Mouse (Mus musculus): ENCODE measurements at regions not wholly inside any gene's neighbourhood (a gene's known extent, or its start where the extent isn't known, plus 50 kb on each side); places are given as distances from the start of the nearest gene placed in this dataset.

DNA sequence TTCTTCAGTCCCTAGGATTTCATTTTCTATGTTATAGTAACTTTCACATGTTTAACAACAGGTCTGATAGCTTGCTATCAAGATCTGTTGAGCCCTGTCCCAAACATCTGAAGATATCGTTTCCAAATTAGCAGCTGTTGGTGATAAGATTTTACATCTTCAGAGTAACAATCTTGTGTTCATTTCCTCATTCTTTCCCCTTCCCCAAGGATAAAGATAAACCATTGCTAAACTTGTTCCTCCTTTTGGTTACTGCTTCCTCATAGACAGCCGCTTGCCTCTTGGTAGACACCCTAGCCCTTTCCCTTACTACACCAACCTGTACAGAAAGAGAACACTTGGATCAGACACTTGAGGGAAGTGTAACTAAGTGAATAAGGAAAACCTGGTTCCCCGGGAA, 58.6 kb downstream of the Kcnrg start:
- DNase-seq (ENCODE audit: low read depth, low spot score) = no peak

DNA sequence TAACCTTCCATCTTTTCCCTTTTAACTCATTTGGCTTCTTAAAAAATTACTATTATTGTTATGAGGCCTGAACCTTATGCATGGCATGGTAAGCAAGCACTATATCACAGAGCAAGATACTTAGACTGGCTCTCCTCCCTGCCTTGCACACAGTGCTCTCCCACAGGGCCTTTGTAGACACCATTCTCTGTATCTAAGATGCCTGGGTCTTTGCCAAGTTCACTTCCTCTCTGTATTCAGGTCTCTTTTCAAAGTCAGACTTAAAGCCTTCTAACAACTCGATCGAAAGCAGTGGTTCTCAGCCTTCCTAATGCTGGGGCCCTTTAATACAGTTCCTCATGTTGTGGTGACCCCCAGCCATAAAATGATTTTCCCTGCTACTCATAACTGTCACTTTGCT, 65.9 kb downstream of the Kcnrg start:
- no peak for DNase-seq (ENCODE audit: low read depth, low spot score)

DNA sequence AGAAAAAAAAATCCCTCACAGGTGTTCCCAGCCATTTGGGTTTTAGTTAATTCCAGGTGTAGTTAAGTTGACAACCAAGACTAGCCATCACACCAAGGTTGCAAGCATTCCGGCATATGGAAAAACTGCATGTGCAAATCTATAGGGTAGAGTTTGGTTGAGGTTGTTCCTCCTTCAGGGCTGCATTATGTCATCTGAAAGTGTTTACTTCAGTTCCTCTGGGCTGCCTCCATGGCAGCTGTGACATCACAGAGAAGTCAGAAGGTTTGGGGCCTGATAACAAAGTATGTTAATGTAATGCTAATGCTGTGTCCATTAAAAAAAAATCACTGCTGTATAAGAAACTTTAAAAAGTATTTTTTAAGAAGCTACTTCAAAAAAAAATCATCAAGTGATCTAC, 70.8 kb downstream of the Kcnrg start:
- DNase-seq (ENCODE audit: low read depth, low spot score) = no peak

DNA sequence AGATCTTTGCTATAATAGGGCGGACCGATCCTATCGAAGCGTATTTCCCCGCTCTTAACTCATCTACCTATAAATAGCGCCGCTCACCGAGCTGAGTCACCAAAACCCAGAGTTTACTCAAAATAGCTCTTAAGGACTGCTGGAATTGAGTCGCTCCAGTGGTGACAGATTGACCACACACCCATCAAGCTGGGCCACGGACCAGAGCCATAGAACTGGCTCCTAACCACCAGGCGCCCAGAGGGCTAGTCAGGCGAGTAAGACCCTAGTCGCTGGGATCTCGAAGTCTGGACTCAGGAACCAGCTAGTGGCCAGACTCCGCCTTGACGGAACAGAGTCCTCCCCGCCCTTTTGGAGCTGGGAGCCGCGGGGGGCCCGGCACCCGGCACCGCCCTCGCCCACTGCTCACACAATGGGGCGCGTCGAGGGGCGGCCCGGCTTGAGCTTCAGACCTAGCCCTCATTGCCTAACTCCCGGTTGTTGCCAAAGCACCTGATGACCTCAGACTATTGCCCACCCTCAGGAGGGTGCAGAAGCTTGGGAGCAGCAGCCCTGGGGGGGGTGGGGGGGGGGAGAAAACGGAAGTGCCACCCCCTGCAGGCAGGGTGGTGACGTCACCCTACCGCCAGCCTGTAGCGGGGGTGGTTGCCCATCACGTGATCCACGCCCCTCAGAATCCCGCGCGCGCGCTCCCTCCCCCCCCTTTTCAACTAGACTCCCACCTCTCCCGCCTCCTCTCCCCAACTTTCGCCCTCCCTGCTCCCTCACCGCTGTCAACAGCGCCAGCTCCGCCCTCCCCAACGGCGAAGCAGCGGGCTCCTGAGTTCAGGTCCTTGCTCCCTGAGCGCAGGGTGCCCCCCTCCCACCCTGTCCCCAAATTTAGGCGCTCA, 73.8 kb downstream of the Kcnrg start:
- DNase-seq (ENCODE audit: low read depth, low spot score) = peak; percentile 96

DNA sequence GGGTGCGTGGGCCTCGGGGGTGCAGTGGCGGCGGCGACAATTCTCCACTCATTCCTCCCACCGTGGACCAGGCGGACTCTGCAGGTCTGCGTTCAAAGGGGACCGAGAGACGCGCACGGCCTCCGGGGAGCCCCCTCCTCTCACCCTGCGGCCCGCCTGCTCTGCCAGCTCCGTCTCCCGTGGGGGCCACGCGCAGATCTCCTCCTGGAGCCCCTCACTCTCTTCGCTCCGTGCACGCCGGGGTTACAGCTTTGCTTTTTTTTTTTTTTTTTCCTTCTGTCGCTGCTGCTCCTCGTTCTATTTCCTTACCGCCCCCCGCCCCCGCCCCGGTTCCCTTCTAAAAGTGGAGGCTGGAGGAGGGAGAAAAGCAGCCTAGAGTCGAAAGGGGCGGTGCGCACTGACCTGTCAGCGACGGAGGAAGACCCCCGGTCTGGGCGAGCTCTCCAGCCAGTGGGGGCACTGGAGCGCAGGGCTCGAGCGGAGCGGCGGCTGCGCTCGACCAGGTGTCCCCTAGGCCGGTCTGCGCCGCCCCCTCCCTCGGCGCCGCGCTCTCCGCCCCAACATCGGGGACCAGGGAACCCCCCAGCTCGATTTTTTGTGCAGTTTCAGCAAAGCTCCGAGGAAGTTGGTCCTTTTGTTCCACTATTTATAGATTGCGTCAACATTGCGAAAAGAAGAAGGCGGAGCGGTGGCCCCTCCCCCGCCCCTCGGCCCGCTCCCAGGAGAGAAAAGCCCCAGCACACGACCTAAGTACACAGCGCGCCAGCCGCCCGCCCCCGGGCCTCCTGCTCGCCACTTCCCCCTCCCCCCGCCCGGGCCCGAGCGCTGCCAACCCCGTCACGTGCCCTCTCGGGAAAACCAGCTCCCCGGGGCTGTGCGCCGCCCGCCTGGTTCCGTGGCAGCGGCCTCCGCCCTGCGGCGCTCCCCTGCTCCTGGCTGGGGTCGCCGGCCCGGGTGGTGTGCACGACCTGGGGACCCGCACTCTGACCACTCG, 74.7 kb downstream of the Kcnrg start:
- DNase-seq (ENCODE audit: low read depth, low spot score) = peak; percentile 94

DNA sequence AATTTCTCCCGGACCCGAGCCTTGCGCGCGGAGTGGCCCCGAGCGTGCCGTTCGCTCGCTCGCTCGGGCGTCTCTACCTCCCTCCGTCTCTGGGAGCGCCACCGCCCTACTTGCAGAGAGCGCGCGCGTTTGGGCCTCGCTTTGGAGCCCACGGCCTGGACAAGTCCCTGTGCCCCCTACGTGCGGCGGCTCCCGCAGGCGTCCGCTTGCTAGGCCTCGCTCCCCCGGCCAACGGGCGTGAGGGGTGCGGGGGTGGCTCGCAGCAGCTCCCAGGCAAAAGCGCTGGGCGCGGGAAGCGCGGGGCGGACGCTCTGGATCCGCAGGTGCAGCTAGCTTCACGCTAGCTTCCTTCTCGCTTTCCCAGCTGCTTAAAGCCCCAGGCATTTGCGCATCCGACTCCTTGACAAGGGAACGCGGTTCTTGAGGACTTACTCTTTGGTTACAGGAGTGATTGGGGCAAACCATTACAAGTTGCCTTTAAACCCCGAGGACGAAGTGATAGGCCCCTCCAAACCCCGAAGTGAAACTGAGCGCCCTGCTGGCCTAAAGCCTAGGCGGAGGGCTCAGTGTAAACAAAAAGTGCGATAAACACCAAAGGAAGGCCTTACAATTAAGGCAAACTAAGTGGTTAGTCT, 75.6 kb downstream of the Kcnrg start:
- peak; percentile 86 for DNase-seq (ENCODE audit: low read depth, low spot score)

DNA sequence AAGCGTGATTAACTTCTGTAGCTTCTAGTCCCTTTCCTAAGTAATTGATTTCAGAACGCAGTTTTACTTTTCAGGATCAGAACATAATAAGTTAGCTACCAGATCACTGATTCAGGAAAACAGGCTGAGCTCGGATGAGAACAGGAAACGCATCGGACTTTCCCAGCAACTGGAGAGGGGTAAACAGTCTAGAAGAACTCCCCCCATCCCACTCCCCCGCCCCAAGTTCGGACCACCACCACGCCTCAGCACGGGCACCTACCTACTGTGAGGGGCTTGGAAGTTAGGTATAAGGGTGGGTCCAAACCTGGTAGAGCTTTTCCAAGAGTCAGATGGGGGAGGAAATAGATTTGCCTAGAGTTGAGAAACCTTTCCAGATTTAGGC, 76.1 kb downstream of the Kcnrg start:
- no peak for DNase-seq (ENCODE audit: low read depth, low spot score)

DNA sequence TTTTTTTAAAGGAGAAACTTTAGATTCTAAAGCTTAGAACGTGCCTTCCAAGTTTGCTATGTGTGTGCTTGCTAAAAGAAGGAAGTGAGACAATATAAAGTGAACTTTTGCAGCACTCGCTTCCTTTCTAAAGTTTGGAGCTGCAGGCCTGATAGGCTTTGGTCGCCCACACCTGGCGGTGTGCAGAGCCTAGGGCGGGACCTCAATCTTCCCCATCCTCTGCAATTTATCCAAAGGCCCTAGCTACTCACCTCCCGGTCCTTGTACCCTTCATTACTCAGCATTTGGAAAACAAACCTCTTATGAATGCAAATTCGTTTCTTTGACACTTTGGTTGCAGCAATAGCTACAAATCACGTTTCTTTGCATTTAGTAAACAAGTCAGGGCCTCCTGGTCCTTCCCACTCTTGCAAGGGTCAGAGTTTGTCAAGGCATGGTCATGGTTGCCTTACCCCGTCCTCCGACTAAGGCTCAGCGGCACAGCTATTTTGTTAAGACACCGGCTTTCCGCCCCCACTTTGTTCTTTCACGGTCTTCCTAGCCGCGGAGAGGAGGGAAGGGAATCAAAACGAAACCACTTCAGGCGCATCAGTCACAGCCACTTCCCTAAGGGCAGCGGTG, 76.6 kb downstream of the Kcnrg start:
- DNase-seq (ENCODE audit: low read depth, low spot score) = peak; percentile 47

DNA sequence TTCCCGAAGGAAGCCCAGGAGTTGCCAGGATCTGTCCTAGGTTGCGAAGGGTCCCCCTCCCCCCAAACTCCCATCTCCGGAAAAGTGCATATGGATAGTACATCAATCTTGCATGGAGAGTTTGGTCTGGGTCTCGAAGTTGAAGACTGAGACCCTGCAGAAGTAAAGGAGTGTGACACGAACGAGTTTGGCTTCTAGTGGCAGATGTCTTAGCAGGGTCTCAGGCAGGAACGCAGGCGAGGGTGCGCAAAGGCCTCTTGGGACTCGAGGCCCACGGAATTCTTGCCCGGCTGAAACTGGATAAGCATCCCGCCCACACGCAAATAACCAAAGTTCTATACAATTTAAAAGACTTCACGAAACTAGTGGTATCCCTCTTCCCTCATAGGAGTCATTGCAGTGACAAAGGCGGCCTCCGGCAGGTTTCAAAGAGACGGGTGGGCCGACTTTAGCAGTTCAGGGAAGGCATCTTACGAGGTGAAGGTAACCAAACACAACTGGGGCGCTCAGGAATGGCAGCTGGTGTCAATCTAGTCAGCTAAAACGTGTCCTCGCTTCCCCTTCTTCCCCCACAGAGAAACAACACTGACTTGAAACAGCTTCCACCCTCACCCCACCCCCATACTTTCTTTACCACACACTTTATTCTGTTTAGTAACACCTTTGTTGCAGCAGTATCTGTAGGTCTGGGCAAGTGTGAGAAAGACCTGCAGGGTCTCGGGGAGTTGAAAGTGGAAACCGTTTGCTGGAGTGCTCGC, 77.4 kb downstream of the Kcnrg start:
- no peak for DNase-seq (ENCODE audit: low read depth, low spot score)

DNA sequence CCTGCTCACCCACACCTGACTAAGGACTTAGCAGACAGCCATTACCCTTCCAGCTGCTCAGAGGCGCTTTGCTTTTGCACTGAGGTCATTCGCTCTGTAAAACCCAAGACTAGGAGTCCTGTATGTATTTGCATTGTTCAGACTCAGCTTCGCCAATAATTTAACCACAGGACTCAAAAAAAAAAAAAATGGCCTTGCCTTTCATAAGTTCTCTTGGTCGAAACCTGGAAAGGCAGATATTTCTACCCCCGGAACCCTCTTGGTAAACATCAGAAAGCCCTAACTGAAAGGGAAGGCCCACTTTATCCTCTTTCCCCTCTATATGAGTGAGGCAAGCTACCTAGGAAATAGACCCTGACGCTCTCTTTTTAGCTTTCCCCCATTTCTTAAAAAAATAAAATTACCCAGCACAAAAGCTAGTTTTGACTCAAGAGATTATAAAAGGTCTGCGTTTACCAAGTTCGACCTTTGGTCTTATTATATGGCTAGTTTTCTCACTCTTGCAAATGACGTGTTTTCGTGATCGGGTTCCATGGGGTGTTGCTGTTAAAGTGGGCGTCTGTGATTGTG, 78.1 kb downstream of the Kcnrg start:
- no peak for DNase-seq (ENCODE audit: low read depth, low spot score)

DNA sequence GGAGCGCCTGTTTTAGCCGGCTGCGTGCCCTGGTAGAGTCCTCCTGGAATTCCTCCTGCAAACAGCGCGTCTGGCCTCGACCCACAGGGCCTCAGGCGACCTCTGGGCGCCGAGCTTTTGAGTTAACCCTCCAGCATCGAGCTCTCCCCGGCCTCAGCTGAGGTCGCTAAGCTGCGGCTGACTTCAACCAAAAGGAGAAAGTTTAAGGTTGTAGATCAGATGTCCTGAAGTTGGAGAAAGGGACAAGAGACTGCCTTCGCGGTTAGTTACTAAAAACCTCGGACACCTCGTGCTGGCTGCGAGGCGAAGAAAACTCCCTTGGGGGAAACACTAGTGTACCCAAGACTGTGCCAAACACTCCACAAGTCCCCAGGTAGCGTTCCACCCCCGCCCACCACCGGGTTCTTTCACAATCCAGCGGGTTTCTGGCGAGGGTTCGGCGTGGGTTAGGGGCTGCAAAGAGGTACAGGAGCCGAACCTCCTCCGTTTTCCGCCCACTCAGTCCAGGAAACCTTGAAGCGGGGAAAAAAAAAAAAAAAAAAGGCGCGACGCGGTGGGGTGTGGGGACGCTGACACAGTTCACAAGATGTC, 78.9 kb downstream of the Kcnrg start:
- no peak for DNase-seq (ENCODE audit: low read depth, low spot score)

DNA sequence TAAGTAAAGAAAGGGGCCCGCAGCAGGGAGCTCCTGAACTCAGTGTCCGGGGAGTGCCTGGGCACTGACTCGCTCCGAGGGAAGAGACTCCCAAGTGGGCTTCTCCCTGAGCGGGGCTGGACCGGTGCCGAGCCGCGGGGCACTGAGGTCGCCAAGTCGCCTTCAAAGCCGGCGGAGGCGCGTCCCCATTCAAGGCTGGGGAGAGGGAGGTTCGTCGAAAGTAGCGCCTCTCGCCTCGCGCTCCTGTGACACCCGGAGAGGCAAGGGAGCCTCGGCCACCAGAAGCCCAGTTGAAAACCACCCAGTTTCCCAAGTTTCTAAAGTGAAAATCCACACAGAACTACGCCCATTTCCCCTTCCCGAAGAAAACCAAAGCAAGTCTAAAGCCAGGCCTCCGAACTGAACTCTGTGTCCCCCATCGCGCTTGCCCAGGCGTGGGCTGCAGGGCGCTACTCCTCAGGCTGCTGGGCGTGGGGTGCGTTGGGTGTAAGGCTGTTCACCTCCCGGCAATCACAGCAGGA, 79.6 kb downstream of the Kcnrg start:
- no peak for DNase-seq (ENCODE audit: low read depth, low spot score)

DNA sequence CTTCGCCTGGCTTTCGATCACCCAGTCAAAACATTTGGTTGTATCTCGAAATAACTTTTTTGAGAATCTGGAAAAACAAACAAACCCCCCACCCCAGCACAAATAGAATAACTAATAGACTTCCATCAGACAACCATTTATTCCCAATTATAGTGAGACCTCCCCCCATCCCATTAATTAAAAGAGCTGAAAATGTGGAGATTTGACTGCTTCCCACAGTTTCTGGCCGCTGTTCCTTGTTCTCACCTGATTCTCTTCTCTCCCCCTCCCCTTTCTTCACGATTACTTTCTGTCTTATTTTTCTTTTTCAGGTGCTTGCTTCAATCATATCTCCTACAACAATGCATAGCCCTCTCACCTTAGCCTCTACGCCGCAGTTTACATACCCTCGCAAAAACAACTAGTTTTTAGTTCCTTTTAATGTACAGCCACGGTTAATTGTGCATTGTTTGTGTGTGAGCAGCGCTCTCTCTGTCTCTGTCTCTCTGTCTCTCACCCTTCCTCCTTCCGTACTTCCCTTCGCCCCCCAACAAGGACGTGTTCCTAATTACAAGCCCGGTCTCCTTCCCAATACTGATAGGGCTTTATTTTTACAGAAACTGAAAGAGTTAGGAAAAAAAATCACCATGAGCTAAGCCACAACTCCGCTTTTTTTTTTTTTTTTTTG, 80.2 kb downstream of the Kcnrg start:
- no peak for DNase-seq (ENCODE audit: low read depth, low spot score)

DNA sequence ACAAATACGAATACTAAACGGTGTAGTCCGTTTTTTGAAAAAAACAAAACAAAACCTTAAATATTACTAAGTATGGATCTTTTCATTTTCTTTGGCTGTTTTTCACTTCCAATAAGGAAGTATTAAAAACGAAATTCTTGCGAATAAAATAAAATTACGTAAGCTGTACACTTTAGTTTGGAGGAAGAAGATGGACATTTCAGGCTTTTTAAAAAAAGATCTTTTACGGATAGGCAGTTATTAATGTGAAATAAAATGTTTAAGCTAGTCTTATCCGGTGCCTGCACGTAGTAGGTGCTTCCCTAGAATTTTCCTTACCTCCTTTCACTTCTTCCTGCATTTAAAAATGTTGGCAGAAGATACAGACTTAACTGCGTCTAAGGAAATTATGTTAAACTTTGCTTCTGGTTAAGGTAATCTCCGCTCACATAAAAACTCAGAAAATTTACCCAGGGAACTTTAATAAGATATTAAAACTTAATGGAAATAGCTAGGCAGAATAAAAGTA, 80.8 kb downstream of the Kcnrg start:
- DNase-seq (ENCODE audit: low read depth, low spot score) = no peak

DNA sequence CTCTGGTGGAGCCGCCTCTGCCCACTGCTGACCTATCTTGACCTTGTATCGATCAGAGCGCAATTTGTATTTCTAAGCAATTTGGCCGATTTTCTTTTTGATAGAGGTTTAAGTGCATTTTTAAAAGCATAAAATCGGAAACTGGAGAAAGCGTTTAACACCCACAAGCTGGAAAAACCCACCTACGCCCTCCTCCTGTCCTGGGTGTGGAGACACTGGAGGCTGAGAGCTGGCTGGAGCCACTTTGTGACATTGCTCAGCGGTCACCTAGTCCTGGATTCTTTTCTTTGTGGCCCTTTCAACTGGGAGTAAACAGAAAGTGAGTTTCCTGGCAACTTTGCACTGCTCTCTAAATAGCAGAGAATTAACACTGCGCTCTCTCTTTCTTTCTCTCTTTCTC, 81.4 kb downstream of the Kcnrg start:
- DNase-seq (ENCODE audit: low read depth, low spot score) = no peak

DNA sequence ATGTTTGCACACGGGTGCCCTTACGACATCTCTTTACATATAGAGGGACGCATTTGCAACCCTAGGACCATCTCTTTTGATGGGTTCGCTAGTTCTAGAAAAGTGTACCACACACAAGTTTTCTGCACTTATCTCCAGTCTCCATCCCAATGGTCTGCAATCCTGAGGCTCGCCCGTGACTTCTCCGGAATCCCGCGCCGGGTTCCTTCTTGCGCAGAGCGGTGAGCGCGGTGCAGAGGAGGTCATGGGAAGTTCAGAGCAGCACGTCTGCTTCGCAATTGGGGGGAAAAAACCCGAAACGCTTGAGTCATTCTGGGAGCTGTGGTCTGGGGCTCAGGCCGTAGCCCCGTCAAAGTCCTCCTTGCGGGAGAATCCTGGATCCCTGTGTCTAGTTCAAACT, 82.0 kb downstream of the Kcnrg start:
- no peak for DNase-seq (ENCODE audit: low read depth, low spot score)

DNA sequence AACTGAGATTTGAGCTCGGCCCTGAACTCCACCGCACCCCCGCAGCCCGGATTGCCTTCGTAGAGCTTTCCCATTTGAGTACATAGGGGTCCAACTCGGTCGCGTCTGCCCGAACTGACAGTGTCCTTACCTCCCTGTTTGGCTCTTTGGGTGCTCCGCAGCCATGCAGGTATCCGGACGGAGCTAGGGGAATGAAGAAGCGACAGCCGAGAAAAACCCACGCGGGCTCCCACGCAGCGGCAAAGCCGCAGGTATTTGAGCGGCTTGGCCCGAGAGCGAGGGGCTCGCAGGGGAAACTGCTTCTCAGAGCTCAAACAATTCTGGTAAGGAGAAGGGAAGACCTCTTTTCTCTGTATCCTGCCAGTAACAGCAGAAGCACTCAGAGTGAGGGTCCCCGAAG, 82.5 kb downstream of the Kcnrg start:
- DNase-seq (ENCODE audit: low read depth, low spot score) = no peak

DNA sequence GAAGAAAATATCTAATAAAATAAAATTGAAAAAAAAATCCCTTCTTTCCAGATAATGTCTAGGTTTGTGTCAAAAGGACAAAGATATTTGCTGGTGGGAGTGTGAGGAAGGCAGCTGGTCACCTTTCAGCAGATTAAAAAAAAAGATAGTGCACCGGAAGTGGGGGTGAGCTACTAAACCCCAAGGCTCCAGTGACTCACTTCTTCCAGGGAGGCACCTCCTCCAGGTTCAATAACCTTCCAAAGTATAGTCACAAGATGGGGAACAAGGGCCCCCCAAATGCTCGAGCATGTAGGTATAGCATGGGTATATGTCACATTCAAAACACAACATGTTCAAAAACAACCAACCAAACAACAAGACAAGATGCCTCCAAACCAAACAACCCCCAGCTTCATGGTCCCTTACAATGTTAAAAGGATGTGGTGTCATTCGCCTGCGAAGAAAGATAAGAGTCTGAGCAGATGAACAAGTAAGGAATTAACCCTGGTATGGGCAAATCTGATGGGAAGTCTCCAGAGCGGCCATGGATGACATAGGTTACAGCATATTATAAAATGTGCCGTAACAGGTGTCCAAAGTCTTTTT, 84.6 kb downstream of the Kcnrg start:
- DNase-seq (ENCODE audit: low read depth, low spot score) = no peak

DNA sequence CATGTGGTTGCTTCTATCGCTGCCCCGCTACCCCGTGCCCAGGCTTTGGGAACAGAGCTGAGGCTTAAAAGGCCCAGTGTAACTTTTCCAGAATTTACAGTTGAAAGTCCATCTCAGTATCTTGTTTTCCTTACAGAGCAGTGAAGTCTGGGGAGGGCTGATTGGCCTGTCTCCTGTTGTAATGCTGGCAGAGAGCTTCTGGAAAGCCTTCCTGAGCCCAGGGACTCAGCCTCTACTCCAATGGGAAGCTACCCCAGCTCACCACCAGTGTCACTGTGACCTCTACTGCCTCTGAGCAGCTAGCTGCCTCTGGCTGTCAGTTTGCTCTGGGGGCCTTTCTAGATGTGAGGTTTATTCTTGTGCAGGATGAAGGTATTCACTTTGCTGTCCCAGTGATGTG, 87.5 kb downstream of the Kcnrg start:
- DNase-seq (ENCODE audit: low read depth, low spot score) = no peak

All from brain, adult 2 months (tissue).